Mouse (Mus musculus) cerebellum, adult 2 months (tissue): ENCODE measurements around the gene Akt3.

ENCODE experiments used
- CTCF ChIP-seq: fragments of 200-500 bp; IDR thresholded peaks from 2 replicates; pipeline ENCODE4 v1.5.1; 2011; ENCODE audit warnings: low read depth, mild to moderate bottlenecking, control low read depth, low read length, moderate library complexity, borderline replicate concordance; ENCODE audit not compliant: insufficient read depth
- POLR2A ChIP-seq: fragments of 200-500 bp; IDR thresholded peaks from 2 replicates; pipeline ENCODE4 v1.6.1; 2011; ENCODE audit warnings: low read length, control low read depth, borderline replicate concordance; ENCODE audit not compliant: insufficient read depth

GRCm38 (mm10) chr1:176980140-176980539 is 277.9 kb downstream of the Akt3 start:
- TF ChIP-seq CTCF (no peak), POLR2A (no peak)
